Mouse (Mus musculus): ENCODE results near the gene Sdk1.

DNA sequence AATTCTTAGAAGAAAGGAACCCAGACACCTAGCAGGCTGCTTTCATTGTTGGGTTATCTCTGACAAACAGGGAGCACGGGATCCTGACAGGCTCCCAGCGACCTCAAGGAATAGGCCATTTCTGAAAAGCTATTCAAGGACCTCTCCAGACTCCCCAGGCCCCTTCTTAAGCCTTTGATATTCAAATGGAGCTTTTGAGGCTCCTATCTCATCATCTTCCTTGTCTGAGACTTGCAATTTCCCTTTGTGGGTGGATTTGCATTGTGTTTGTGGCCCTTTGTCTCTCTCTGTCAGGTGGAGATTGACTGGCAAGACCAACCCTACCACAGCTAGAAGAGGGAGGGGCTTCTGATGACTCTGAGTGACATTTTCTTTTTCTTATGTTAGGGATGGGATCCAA is 888.7 kb downstream of the Sdk1 start:
- TF ChIP-seq CTCF (IDR thresholded peaks at IDR 0.05; ENCODE audit: borderline replicate concordance, control insufficient read depth, extremely low read depth, insufficient read depth, low read length, poor library complexity) (no peak), POLR2A (IDR thresholded peaks at IDR 0.05; ENCODE audit: control insufficient read depth, extremely low read depth, insufficient read depth, low read length, poor library complexity) (no peak)
